Comparison of ENCODE assay signal across 1 mouse cellular context in genomic region chr14:55629312-55629711, GRCm38 (mm10).
TF ChIP-seq lines count a peak whose summit lies in the region.

No protein-coding gene starts in this region.

TF ChIP-seq in ES-E14, 5 proteins besides CTCF, POLR2A, EP300 and RAD21:
- TF ChIP-seq ZC3H11A (IDR thresholded peaks at IDR 0.05; ENCODE audit: borderline replicate concordance, low read depth, low read length) (no peak), ZNF384 (IDR thresholded peaks at IDR 0.05; ENCODE audit: low read depth, low read length) (0 out of 2 replicates have a peak, but pooled peaks have one; percentile 53), HCFC1 (IDR thresholded peaks at IDR 0.05; ENCODE audit: borderline replicate concordance, insufficient read depth, low read length) (no peak), MAFK (IDR thresholded peaks at IDR 0.05; ENCODE audit: insufficient read depth, low read depth, low read length) (no peak), CHD2 (IDR thresholded peaks at IDR 0.05; ENCODE audit: low read depth, low read length) (no peak)
TF ChIP-seq in ES-E14: peak in this region for 1.
